Mouse (Mus musculus): Measurements from ENCODE around the gene Adss. TPM values are rescaled to one million over a fixed set of nuclear protein-coding genes. Genes with fewer than 3 reads are reported as not detected.

Adss gene
- polyA plus RNA-seq, 1 experiment from 2014 or later, result 63.1 TPM

DNA sequence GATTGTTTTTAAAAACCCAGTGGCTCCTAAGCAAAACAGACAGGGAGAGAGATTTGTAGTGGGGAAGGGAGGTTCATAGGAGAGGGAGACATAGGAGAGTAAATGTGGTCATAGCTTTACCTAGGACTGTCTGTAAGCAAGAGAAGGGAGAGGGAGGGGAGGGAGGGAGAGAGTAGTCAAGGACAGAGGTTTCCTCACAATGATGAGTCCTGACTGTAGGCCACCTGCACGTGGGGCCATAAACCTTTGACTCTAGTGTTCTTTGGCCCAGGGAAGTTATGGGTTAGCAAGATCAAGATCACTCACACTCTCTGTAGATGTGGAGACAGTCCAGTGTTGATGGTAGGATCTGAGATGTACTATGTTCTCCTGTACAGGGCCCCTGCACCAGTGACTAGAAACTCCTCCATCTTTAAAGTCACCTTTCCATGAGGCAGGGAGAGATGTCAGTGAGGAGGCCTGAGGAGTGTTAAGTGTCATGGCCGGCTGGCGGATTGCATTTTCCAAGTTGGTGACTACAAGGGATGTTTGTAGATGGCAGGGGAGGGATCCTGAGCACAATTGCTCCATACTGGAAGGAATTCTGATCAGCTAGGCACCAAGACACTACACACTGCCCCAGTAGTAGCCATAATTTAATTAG, 68.3 kb downstream of the Adss start:
- Histone ChIP-seq H3K4me3 (ENCODE audit: low read depth, low read length) (no peak overlapping the region), H3K9ac (no peak overlapping the region), H3K4me2 (no peak overlapping the region), H3K36me3 (ENCODE audit: insufficient read depth) (no peaks in the 10 kb centered on the region), H3K9me3 (ENCODE audit: low read depth, low read length) (0 out of 2 replicates have a peak, but pooled peaks cover 3% of the 10 kb centered on the region), H3K27ac (ENCODE audit: low read depth) (no peak overlapping the region), H3K4me1 (ENCODE audit: insufficient read depth) (no peaks in the 10 kb centered on the region), H3K27me3 (ENCODE audit: insufficient read depth, low read length) (no peaks in the 10 kb centered on the region)
- no peak for TF ChIP-seq CTCF (IDR thresholded peaks at IDR 0.05; ENCODE audit: low read depth)
- 80% methylated on average over 3 of the region's 3 CpGs for WGBS
- no peak for DNase-seq
- no peak for ATAC-seq (ENCODE audit: insufficient read depth)

DNA sequence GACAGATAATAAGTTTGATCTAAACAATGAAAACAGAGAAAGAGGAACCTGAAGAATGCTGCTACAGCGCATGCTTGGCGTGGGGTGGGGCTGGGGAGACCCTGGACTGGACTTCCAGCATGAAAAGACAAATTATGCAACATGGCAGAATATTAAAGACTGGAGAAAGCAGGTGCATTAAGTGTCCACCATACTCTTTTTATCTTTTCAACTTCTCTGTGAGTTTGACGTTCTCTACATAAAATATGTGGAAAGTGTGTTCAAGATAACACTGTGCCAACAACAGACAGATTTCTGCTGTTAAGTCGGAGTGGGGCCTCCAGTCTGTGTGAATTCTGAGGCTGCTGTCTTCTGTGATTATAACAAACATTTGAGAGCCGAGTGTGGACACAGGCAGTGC, 69.4 kb downstream of the Adss start:
- Histone ChIP-seq H3K27ac (ENCODE audit: low read depth) (no peak overlapping the region), H3K27me3 (ENCODE audit: insufficient read depth, low read length) (no peaks in the 10 kb centered on the region), H3K9ac (no peak overlapping the region), H3K4me3 (ENCODE audit: low read depth, low read length) (no peak overlapping the region), H3K9me3 (ENCODE audit: low read depth, low read length) (0 out of 2 replicates have a peak, but pooled peaks cover 3% of the 10 kb centered on the region), H3K4me1 (ENCODE audit: insufficient read depth) (no peaks in the 10 kb centered on the region), H3K4me2 (no peak overlapping the region), H3K36me3 (ENCODE audit: insufficient read depth) (no peaks in the 10 kb centered on the region)
- ATAC-seq (ENCODE audit: insufficient read depth), result 0 out of 2 replicates have a peak, but pooled peaks have one; percentile 26
- 32% methylated on average over 5 of the region's 5 CpGs for WGBS
- TF ChIP-seq CTCF (IDR thresholded peaks at IDR 0.05; ENCODE audit: low read depth), result no peak
- DNase-seq, result peak; percentile 21

DNA sequence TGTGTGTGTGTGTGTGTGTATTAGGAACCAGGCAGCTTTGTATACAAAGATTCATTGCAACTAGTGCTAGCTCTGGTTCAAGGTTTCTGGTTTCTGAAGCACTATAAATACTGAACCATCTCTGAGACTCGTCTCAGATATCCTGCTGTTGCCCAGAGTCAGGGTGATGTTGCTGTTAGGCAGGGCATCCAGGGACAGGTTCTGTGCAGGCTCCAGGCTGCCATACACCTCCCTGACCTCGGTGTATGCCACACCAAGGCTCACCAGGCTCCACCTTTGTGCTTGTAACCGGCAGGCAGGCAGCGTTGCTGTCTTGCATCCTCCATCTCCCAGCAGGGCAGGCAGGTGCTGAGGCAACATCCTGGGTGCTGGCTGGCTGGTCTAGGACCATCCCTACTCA, 72.5 kb downstream of the Adss start:
- Histone ChIP-seq H3K27ac (ENCODE audit: low read depth) (no peak overlapping the region), H3K36me3 (ENCODE audit: insufficient read depth) (no peaks in the 10 kb centered on the region), H3K9ac (no peak overlapping the region), H3K4me2 (no peak overlapping the region), H3K4me3 (ENCODE audit: low read depth, low read length) (no peak overlapping the region), H3K9me3 (ENCODE audit: low read depth, low read length) (no peaks in the 10 kb centered on the region), H3K4me1 (ENCODE audit: insufficient read depth) (no peaks in the 10 kb centered on the region), H3K27me3 (ENCODE audit: insufficient read depth, low read length) (no peaks in the 10 kb centered on the region)
- ATAC-seq (ENCODE audit: insufficient read depth), result no peak
- 69% methylated on average over 4 of the region's 4 CpGs for WGBS
- no peak for DNase-seq
- TF ChIP-seq CTCF (IDR thresholded peaks at IDR 0.05; ENCODE audit: low read depth), result no peak

DNA sequence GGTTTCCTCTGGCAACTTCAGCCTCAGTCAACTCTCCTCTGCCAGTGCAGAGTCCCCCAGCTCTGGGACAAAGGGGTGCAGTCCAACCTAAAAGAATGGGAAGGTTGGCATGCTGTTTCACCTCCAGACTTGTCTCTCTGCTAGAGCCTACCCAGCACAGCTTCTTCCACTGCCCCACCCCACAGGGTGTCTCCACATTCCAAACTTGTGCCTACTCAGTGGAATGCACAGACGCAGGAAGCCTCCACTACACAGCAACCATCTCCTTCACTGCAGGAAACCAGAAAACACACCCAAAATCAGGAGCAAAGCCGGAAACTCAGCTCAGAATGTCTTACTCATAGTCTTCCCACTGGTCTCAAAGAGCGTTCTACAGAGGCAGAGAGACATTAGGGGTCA, 77.3 kb downstream of the Adss start:
- Histone ChIP-seq H3K4me3 (ENCODE audit: low read depth, low read length) (no peak overlapping the region), H3K27ac (ENCODE audit: low read depth) (no peak overlapping the region), H3K4me1 (ENCODE audit: insufficient read depth) (no peaks in the 10 kb centered on the region), H3K4me2 (no peak overlapping the region), H3K27me3 (ENCODE audit: insufficient read depth, low read length) (no peaks in the 10 kb centered on the region), H3K36me3 (ENCODE audit: insufficient read depth) (no peaks in the 10 kb centered on the region), H3K9ac (no peak overlapping the region), H3K9me3 (ENCODE audit: low read depth, low read length) (no peaks in the 10 kb centered on the region)
- no peak for TF ChIP-seq CTCF (IDR thresholded peaks at IDR 0.05; ENCODE audit: low read depth)
- ATAC-seq (ENCODE audit: insufficient read depth), result no peak
- no peak for DNase-seq
- WGBS, result 63% methylated on average over 3 of the region's 3 CpGs

DNA sequence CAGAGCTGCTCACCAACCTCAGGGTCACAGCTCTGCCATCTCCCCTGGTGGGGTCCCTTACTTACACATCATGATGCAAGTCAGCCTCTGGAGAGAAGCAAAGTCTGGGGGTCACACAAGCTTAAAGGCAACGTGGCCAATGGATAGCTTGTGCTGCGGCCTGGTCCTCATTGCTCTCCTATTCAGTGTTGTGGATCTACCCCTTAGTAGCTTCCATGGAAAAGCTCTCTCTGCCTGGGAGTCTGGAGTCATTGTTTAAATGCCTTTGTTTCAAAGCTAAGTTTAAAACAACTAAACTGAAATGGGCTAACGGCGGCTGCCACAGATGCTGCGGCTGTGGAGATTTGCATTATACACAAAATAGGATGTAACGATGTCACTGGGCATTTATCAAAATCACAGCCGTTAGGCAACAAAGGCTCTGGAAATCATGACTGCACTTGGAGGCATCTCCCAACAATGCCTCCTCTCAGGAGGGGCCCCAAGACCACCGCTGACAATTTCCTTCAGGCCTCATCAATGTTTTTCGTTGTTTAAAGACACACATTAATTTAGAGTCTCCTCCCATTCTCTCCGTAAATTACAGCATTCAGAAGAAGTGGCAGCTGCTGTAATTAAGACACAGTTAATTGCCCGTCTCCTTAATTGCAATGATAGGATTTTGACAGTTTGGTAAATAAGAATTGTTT, 77.8 kb downstream of the Adss start:
- peak; percentile 13 for DNase-seq

DNA sequence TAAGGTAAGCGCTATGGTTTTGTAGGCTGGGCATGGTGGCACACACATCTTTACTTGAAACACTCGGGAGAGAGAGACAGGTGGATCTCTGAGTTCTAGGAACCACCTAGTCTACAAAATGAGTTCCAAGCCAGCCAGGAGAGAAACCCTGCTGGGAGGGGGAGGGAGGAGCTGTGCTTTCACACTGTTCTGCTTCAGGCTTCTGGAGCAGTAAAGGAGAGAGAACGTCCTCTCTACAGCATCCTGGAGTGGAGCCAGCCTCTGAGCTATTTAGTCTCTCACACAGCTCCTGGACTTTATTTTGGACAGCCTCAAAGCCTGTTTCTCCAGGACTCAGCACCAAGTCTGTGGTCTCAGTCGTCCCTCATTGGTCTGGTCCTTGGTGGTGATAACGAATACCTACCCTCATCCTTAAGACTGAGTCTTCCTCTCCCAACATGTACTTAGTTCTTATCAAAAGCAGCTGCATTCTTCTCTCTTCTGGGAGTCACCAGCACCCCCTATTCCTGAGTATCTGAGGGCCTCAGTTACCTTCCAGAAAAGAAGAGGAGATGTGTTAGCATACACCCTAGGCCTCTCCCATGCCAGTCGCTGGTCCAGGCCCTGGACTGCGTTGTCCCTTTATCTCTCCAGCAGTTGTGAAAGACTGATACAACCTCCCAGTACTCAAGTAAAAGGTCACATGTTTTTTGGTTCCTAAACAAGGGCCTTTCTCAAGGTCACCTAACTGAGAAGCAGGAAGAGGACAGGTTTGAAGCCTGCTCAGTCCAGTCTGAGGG, 79.1 kb downstream of the Adss start:
- WGBS, result 71% methylated on average over 7 of the region's 7 CpGs
- DNase-seq, result no peak
- no peak overlapping the region for H3K4me2 ChIP-seq

More for the DNA sequence above, 77.8 kb downstream of the Adss start:
- no peak overlapping the region for H3K4me2 ChIP-seq
- 65% methylated on average over 11 of the region's 11 CpGs for WGBS
- TF ChIP-seq CTCF (IDR thresholded peaks at IDR 0.05; ENCODE audit: low read depth), result no peak
- ATAC-seq (ENCODE audit: insufficient read depth), result no peak
- H3K9ac ChIP-seq, result no peak overlapping the region
- H3K9me3 ChIP-seq (ENCODE audit: low read depth, low read length), result no peaks in the 10 kb centered on the region
- H3K27me3 ChIP-seq (ENCODE audit: insufficient read depth, low read length), result no peaks in the 10 kb centered on the region
- H3K4me1 ChIP-seq (ENCODE audit: insufficient read depth), result no peaks in the 10 kb centered on the region
- no peak overlapping the region for H3K27ac ChIP-seq (ENCODE audit: low read depth)
- no peak overlapping the region for H3K4me3 ChIP-seq (ENCODE audit: low read depth, low read length)
- H3K36me3 ChIP-seq (ENCODE audit: insufficient read depth), result no peaks in the 10 kb centered on the region

DNA sequence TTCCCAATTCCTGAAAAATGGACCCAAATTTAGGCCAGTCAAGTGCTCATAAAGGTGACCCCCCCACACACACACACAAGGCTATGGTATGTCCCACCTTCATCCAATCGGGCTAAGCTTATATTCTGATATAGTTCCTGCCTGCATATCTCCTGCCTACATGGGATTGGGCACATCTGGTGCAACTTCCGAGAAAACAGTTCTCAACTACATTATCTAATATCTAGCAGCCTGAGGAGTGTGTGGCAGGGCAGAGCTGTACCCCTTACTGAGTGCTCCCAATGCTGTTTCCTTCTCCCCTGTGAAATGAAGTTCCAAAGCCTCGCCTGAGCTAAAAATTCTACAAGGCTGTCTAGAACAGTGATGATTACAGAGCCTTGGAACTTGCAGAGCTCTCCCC, 79.9 kb downstream of the Adss start:
- DNase-seq (no peak), ATAC-seq (ENCODE audit: insufficient read depth) (no peak)
- no peak overlapping the region for H3K9ac ChIP-seq
- no peak for TF ChIP-seq CTCF (IDR thresholded peaks at IDR 0.05; ENCODE audit: low read depth)
- H3K9me3 ChIP-seq (ENCODE audit: low read depth, low read length), result no peaks in the 10 kb centered on the region
- no peaks in the 10 kb centered on the region for H3K27me3 ChIP-seq (ENCODE audit: insufficient read depth, low read length)
- H3K4me2 ChIP-seq, result no peak overlapping the region
- no peak overlapping the region for H3K4me3 ChIP-seq (ENCODE audit: low read depth, low read length)
- no peaks in the 10 kb centered on the region for H3K4me1 ChIP-seq (ENCODE audit: insufficient read depth)
- WGBS, result 77% methylated on average over 3 of the region's 3 CpGs
- H3K36me3 ChIP-seq (ENCODE audit: insufficient read depth), result no peaks in the 10 kb centered on the region
- H3K27ac ChIP-seq (ENCODE audit: low read depth), result no peak overlapping the region

More for the DNA sequence above, 79.1 kb downstream of the Adss start:
- ATAC-seq (ENCODE audit: insufficient read depth), result no peak
- Histone ChIP-seq H3K9me3 (ENCODE audit: low read depth, low read length) (no peaks in the 10 kb centered on the region), H3K4me1 (ENCODE audit: insufficient read depth) (no peaks in the 10 kb centered on the region), H3K27ac (ENCODE audit: low read depth) (no peak overlapping the region), H3K4me3 (ENCODE audit: low read depth, low read length) (no peak overlapping the region), H3K27me3 (ENCODE audit: insufficient read depth, low read length) (no peaks in the 10 kb centered on the region), H3K9ac (no peak overlapping the region), H3K36me3 (ENCODE audit: insufficient read depth) (no peaks in the 10 kb centered on the region)
- TF ChIP-seq CTCF (IDR thresholded peaks at IDR 0.05; ENCODE audit: low read depth), result no peak

Data from lung, embryonic 14.5 days (tissue).